Mouse (Mus musculus): ENCODE data around the gene D16Ertd472e.

GRCm38 (mm10) chr16:78540376-78541246 is 35.9 kb downstream of the D16Ertd472e start:
- TF ChIP-seq CTCF (IDR thresholded peaks at IDR 0.05; ENCODE audit: borderline replicate concordance, insufficient read depth, low read depth, low read length) (no peak), POLR2A (IDR thresholded peaks at IDR 0.05; ENCODE audit: borderline replicate concordance, insufficient read depth, low read length) (no peak)
